Mouse (Mus musculus) heart, adult 2 months (tissue): ENCODE data around the gene Vmo1. TPM values are rescaled to one million over a fixed set of nuclear protein-coding genes. Genes with fewer than 3 reads are reported as not detected.

Experiments
- DNase-seq, 2 experiments: peaks; one replicate each; pipeline ENCODE4 v3.0.0; 2021
- H3K27ac ChIP-seq: fragments of 200-600 bp; 2 replicates; pipeline ENCODE4 v1.8.1; 2022
- H3K27me3 ChIP-seq: fragments of 200-500 bp; 2 replicates; pipeline ENCODE4 v1.6.1; 2012; ENCODE audit warnings: mild to moderate bottlenecking, low read length, inconsistent platforms, mixed read lengths; ENCODE audit not compliant: control insufficient read depth, insufficient read depth
- H3K36me3 ChIP-seq: fragments of 200-500 bp; 2 replicates; pipeline ENCODE4 v1.6.1; 2012; ENCODE audit warnings: low read length, inconsistent platforms; ENCODE audit not compliant: control insufficient read depth, insufficient read depth
- H3K4me1 ChIP-seq: fragments of 200-500 bp; 2 replicates; pipeline ENCODE4 v1.6.1; 2011; ENCODE audit warnings: low read length; ENCODE audit not compliant: control insufficient read depth, insufficient read depth
- H3K4me3 ChIP-seq: fragments of 200-600 bp; 2 replicates; pipeline ENCODE4 v1.8.1; 2022
- H3K79me2 ChIP-seq: fragments of 200-500 bp; replicated peaks from 2 replicates; pipeline ENCODE4 v1.6.1; 2012; ENCODE audit warnings: mild to moderate bottlenecking, inconsistent platforms, low read length, moderate library complexity, mixed read lengths; ENCODE audit not compliant: control insufficient read depth, insufficient read depth
- H3K9ac ChIP-seq: fragments of 200-500 bp; 2 replicates; pipeline ENCODE4 v1.6.1; 2012; ENCODE audit warnings: low read depth, mild to moderate bottlenecking, control low read depth, inconsistent platforms, low read length, mixed read lengths
- CTCF ChIP-seq: fragments of 200-600 bp; IDR thresholded peaks from 2 replicates; pipeline ENCODE4 v1.8.1; 2022; ENCODE audit warnings: antibody characterized with exemption, mild to moderate bottlenecking, moderate library complexity
- EP300 ChIP-seq: fragments of 200-500 bp; IDR thresholded peaks from 2 replicates; pipeline ENCODE4 v1.6.1; 2011; ENCODE audit warnings: low read depth, low read length, control low read depth; ENCODE audit not compliant: insufficient read depth
- POLR2A ChIP-seq: fragments of 200-500 bp; IDR thresholded peaks from 2 replicates; pipeline ENCODE4 v1.6.1; 2011; ENCODE audit warnings: mild to moderate bottlenecking, low read depth, low read length, control low read depth; ENCODE audit not compliant: insufficient read depth
- whole genome bisulfite sequencing: fragments of 180-500 bp; shearing (Covaris S2); methylation state at CpG from one replicate; pipeline ENCODE4 v1.1.7; 2018; 5-methylcytosine and 5-hydroxymethylcytosine counted together
- intact Hi-C: fragments of 180-260 bp; cut with DNase I; formaldehyde crosslinking; loops from one replicate; pipeline ENCODE4 v1.15.1; 2025
- polyA plus RNA-seq: library from polyadenylated mRNA; depleted of rRNA; stranded (reverse); fragments of >200 nt; gene quantifications from 2 replicates; pipeline ENCODE4 v1.2.3, GENCODE M21; 2012
- total RNA-seq, 2 experiments: library from RNA; stranded (reverse); gene quantifications; 2 replicates each; pipeline ENCODE4 v1.2.3; 2021

The Vmo1 gene
- total and polyA plus RNA-seq, 3 experiments = not detected

DNA sequence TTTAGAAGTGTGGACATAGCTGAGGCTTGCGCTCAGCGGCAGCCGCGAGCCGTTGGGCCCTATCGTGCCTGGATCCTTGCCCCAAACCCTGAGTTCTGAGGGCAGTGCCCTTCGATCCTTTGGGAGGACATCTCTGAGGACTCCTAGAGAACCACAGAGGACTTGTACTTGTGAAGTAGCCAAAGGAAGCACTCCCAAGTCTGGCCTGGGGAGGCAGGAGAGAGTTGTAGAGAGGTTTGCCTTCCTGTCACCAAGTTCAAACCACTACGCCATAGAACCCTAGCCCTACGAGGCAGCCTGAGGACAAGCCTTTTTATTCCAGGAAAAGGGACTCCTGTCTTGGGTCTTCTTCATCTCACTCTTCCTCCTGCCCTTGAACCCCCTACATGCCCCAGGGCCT lies 43.1 kb upstream of the Vmo1 start:
- TF ChIP-seq POLR2A (no peak), CTCF (no peak), EP300 (no peak)
- 92% methylated on average over 9 of the region's 9 CpGs for WGBS
- Histone ChIP-seq H3K4me3 (no peak overlapping the region), H3K9ac (no peak overlapping the region), H3K79me2 (no peaks in the 10 kb centered on the region), H3K27ac (no peak overlapping the region), H3K36me3 (no peaks in the 10 kb centered on the region), H3K27me3 (no peaks in the 10 kb centered on the region), H3K4me1 (no peaks in the 10 kb centered on the region; the same call in 1 of the 2 replicates)
- intact Hi-C loops = no loop called here
- no peak for DNase-seq

DNA sequence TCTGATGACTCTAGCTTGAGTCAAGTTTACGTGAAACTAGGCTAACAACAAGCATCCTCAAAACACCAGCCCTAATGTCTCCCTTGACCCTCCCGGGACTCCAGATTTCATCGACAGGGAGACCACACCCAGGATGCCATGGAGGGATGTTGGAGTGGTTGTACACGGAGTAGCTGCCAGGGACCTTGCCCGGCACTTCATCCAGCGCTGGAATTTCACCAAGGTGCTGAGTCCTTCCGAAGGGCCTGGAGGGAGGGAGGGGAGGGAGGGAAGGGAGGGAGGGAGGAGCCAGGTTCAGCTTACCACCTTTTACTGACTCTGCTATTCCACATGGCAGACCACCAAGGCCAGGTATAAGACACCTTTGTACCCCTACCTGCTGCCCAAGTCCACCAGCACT lies 39.5 kb upstream of the Vmo1 start:
- TF ChIP-seq EP300 (no peak), POLR2A (no peak), CTCF (no peak)
- WGBS = 43% methylated on average over 7 of the region's 7 CpGs
- intact Hi-C loops = no loop called here
- Histone ChIP-seq H3K79me2 (no peaks in the 10 kb centered on the region), H3K9ac (no peak overlapping the region), H3K4me1 (no peaks in the 10 kb centered on the region), H3K4me3 (no peak overlapping the region), H3K27me3 (no peaks in the 10 kb centered on the region), H3K36me3 (no peaks in the 10 kb centered on the region), H3K27ac (no peak overlapping the region)
- no peak for DNase-seq

DNA sequence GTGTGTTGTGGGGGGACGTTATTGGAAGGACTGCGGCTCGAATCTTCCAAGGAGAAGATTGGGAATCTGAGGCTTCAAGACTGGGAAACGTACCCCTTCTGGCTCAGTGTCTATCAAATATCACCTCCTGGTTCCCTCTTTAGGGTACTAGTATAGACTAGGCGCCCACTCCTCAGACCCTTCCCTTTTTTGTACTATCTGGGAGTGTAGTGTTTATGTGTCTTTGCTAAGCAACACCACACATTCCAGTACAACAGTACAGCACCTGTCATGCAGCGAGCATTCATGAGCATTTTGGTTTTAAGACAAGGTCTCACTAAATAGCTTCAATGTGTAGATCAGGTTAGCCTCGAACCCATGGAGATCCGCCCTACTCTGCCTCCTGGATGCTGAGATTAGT lies 37.1 kb upstream of the Vmo1 start:
- no peak for DNase-seq
- Histone ChIP-seq H3K79me2 (no peaks in the 10 kb centered on the region), H3K36me3 (no peaks in the 10 kb centered on the region), H3K4me3 (no peak overlapping the region), H3K27me3 (no peaks in the 10 kb centered on the region), H3K27ac (no peak overlapping the region), H3K9ac (no peak overlapping the region), H3K4me1 (no peaks in the 10 kb centered on the region)
- intact Hi-C loops = no loop called here
- TF ChIP-seq POLR2A (no peak), CTCF (no peak), EP300 (no peak)
- WGBS = 92% methylated on average over 8 of the region's 8 CpGs

DNA sequence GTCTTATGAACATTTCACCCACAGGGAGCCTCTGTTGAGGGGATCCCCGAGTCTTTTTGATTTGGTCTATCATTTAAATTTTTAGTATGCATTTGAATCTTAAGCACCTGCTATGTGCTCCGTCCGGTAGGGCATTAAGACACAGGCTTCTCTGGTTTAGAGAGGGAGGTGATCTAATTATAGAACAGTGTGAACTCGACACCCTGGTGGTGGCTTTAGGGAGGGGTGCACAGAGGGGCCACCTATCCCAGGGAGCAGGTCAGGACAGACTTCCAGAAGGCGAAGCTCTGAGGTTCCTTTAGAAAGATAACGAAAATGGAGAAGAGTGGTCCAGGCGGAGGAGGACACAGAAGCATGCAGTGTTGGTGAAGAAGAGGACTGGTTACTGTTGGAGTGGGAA lies 30.1 kb upstream of the Vmo1 start:
- Histone ChIP-seq H3K27me3 (no peaks in the 10 kb centered on the region), H3K79me2 (no peaks in the 10 kb centered on the region), H3K9ac (no peak overlapping the region), H3K36me3 (no peaks in the 10 kb centered on the region), H3K4me3 (no peak overlapping the region), H3K4me1 (no peaks in the 10 kb centered on the region; the same call in 1 of the 2 replicates), H3K27ac (no peak overlapping the region)
- no peak for DNase-seq
- intact Hi-C loops = no loop called here
- 53% methylated on average over 7 of the region's 7 CpGs for WGBS
- TF ChIP-seq EP300 = no peak
- peak; percentile 49 for TF ChIP-seq CTCF
- TF ChIP-seq POLR2A = no peak

DNA sequence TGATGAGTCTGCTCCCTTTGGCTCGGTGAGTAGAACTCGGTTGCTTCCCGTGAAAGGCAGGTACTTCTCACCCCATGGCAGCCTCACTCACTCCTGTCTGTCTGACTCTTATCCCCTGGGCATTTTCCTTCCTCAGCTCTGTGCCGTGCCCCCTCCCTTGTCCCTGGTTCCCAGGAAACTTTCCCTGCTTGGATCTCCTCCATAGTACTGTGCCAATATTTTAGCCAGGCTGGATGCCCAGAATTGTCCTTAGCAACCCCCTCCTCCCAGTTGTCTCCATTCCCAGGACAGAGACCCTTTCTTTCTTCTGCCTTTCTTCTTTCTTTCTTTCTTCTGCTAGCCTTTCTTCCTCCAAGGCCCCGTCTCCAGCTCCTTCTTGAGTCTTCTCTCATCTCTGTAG lies 27.0 kb upstream of the Vmo1 start:
- Histone ChIP-seq H3K27ac (no peak overlapping the region), H3K27me3 (no peaks in the 10 kb centered on the region), H3K4me3 (no peak overlapping the region), H3K9ac (no peak overlapping the region), H3K4me1 (no peaks in the 10 kb centered on the region; the same call in 1 of the 2 replicates), H3K36me3 (no peaks in the 10 kb centered on the region), H3K79me2 (no peaks in the 10 kb centered on the region)
- 62% methylated on average over 5 of the region's 5 CpGs for WGBS
- TF ChIP-seq POLR2A (no peak), CTCF (no peak), EP300 (no peak)
- no peak for DNase-seq
- intact Hi-C loops = loop anchor here (2.0 kb wide), 1 partner anchor 17 kb away; the partner anchor contains the start of gene Psmb6

DNA sequence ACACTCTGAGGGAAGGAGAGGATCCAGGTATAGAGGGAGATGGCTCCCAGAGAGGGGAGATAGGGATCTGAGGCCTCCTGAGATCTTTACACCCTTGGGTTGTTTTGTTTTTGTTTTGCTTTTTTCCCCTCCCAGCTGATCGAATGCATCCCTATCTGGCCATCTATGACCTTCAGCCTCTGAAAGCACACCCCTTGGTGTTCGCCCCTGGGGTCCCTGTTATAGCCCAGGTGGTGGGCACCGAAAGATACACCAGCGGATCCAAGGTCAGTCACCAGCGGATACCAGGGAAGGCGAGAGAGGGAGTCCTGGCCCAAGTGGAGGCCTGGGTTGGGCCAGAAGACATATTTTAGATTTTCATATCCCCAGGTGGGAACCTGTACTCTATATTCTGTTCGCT lies 26.5 kb upstream of the Vmo1 start:
- H3K27me3 ChIP-seq = no peaks in the 10 kb centered on the region
- no peaks in the 10 kb centered on the region; the same call in 1 of the 2 replicates for H3K4me1 ChIP-seq
- intact Hi-C loops = loop anchor here (1.0 to 2.0 kb wide), 2 partner anchors 16 to 64 kb away; partner anchors contain the start of gene Psmb6
- H3K27ac ChIP-seq = peak overlapping the region; percentile 83
- WGBS = 87% methylated on average over 7 of the region's 7 CpGs
- H3K9ac ChIP-seq = peak overlapping the region; percentile 76
- no peak for DNase-seq
- no peaks in the 10 kb centered on the region for H3K36me3 ChIP-seq
- no peaks in the 10 kb centered on the region for H3K79me2 ChIP-seq
- peak overlapping the region; percentile 70 for H3K4me3 ChIP-seq
- TF ChIP-seq EP300 (no peak), CTCF (no peak), POLR2A (no peak)
